Mouse (Mus musculus): ENCODE measurements around the gene Nup85.

The Nup85 gene

GRCm38 (mm10) chr11:115582913-115583606 is 18.8 kb downstream of the Nup85 start:
- DNase-seq (ENCODE audit: low spot score in 2 of 2), result peak in 1 of 2 experiments; percentile 27

- no peak for DNase-seq (ENCODE audit: low spot score in 2 of 2)
These were observed 20.3 kb downstream of the Nup85 start for GRCm38 (mm10) chr11:115584376-115585073.

- DNase-seq (ENCODE audit: low spot score in 2 of 2), result peak in 1 of 2 experiments; percentile 26
These were observed 21.4 kb downstream of the Nup85 start for GRCm38 (mm10) chr11:115585573-115586100.

GRCm38 (mm10) chr11:115586403-115586802 is 22.2 kb downstream of the Nup85 start:
- no peak for DNase-seq (ENCODE audit: low spot score in 2 of 2)

- DNase-seq (ENCODE audit: low spot score in 2 of 2), result no peak
These were observed 23.8 kb downstream of the Nup85 start for GRCm38 (mm10) chr11:115587984-115588383.

GRCm38 (mm10) chr11:115590526-115591075 is 26.4 kb downstream of the Nup85 start:
- no peak for DNase-seq (ENCODE audit: low spot score in 2 of 2)

GRCm38 (mm10) chr11:115595209-115595608 is 31.0 kb downstream of the Nup85 start:
- no peak for DNase-seq (ENCODE audit: low spot score in 2 of 2)

GRCm38 (mm10) chr11:115598309-115598708 is 34.1 kb downstream of the Nup85 start:
- no peak for DNase-seq (ENCODE audit: low spot score in 2 of 2)

- DNase-seq (ENCODE audit: low spot score in 2 of 2), result no peak
These were observed 35.5 kb downstream of the Nup85 start for GRCm38 (mm10) chr11:115599722-115600121.

GRCm38 (mm10) chr11:115600743-115601142 is 36.5 kb downstream of the Nup85 start:
- no peak for DNase-seq (ENCODE audit: low spot score in 2 of 2)

GRCm38 (mm10) chr11:115601174-115601573 is 36.9 kb downstream of the Nup85 start:
- no peak for DNase-seq (ENCODE audit: low spot score in 2 of 2)

GRCm38 (mm10) chr11:115603128-115603475 is 38.9 kb downstream of the Nup85 start:
- no peak for DNase-seq (ENCODE audit: low spot score in 2 of 2)

- peak; percentile 92 for DNase-seq (ENCODE audit: low spot score in 2 of 2)
These were observed 39.5 kb downstream of the Nup85 start, which contains the start of the genes Mrps7 and Gga3 for GRCm38 (mm10) chr11:115603476-115604303. Gene Mrps7, plus strand, starts transcription at chr11:115603925. Gene Gga3, minus strand, starts transcription at chr11:115604051.

GRCm38 (mm10) chr11:115604304-115604696 is 40.1 kb downstream of the Nup85 start:
- DNase-seq (ENCODE audit: low spot score in 2 of 2), result peak; percentile 52 to 55

GRCm38 (mm10) chr11:115606733-115607132 is 42.5 kb downstream of the Nup85 start:
- no peak for DNase-seq (ENCODE audit: low spot score in 2 of 2)

GRCm38 (mm10) chr11:115608421-115609399 is 44.5 kb downstream of the Nup85 start:
- peak; percentile 69 to 78 for DNase-seq (ENCODE audit: low spot score in 2 of 2)

- DNase-seq (ENCODE audit: low spot score in 2 of 2), result no peak
These were observed 45.3 kb downstream of the Nup85 start for GRCm38 (mm10) chr11:115609576-115609975.

- no peak for DNase-seq (ENCODE audit: low spot score in 2 of 2)
These were observed 46.9 kb downstream of the Nup85 start for GRCm38 (mm10) chr11:115611173-115611572.

- peak; percentile 81 to 87 for DNase-seq (ENCODE audit: low spot score in 2 of 2)
These were observed 47.8 kb downstream of the Nup85 start for GRCm38 (mm10) chr11:115612059-115612409.

- peak; percentile 84 to 86 for DNase-seq (ENCODE audit: low spot score in 2 of 2)
These were observed 48.3 kb downstream of the Nup85 start, which contains the start of gene Mif4gd for GRCm38 (mm10) chr11:115612410-115613137. Gene Mif4gd, minus strand, starts transcription at chr11:115612969.
